In the genomic region with DNA sequence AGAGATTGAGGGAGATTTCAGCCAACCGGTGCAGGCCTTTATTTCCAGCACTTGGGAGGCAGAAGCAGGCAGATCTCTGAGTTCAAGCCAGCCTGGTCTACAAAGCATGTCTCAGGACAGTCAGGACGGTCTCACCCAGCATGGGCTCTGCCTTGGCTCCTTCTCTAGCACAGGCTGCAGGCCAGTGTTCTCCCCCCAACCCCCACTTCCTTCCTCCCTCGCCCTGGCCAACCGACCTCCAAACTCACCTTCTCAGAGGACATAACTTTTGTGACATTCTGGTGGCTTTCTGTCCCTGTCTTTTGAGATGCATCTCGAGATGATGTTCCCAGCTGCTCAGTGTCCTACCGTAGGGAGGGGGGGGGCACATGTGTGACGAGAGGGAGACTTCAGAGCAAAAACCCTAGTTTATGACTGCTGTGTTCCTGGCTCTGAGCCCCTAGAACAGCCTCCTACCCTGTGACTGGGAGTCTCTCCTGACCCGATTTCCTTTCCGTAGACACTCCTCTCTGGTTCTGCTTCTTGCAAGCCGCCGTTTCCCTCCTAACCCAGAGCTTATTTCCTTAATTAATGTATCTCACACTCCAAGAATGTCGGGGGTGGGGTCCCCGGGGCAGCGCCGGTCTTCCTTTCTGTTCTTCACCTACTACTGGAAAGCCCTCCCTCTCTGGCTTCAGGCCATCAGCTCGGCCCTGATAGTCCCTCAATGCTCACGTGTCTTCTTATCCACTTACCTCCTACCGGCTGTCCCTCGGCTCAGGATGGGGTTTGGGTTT, we compare ENCODE assay signal across 8 mouse cellular contexts. TPM values are rescaled to one million over a fixed set of nuclear protein-coding genes. Genes with fewer than 3 reads are reported as not detected.
DNase-seq lines count a peak whose midpoint lies in the region; ATAC-seq and TF ChIP-seq lines count a peak whose summit lies in the region.

No protein-coding gene starts in this region.

- no peak for TF ChIP-seq CTCF in MEL (IDR thresholded peaks at IDR 0.05 in 2 of 3, conservative IDR thresholded peaks at IDR 0.05 in 1 of 3; ENCODE audit: control insufficient read depth in 1 of 3, insufficient read depth in 1 of 3, low read depth in 2 of 3, low read length in 3 of 3, poor library complexity in 1 of 3, severe bottlenecking in 1 of 3)

- peaks cover 0 to 10% of the 10 kb centered on the region in 2 experiments; a peak in 3 of 4 replicates for H3K4me1 ChIP-seq in MEL (ENCODE audit: control insufficient read depth in 1 of 2, insufficient read depth in 2 of 2, low read length in 2 of 2)
- H3K4me1 ChIP-seq in liver, embryonic 13.5 days (replicated peaks) = 0 out of 2 replicates have a peak, but pooled peaks cover 3% of the 10 kb centered on the region

- no peak for TF ChIP-seq RAD21 in MEL (IDR thresholded peaks at IDR 0.05; ENCODE audit: low read depth, low read length)

- peak in 1 of 2 experiments; percentile 27; a peak in 1 of 4 replicates for TF ChIP-seq EP300 in MEL (IDR thresholded peaks at IDR 0.05; ENCODE audit: low read depth in 1 of 2, low read length in 2 of 2)

- WGBS in liver, embryonic 13.5 days (ENCODE audit: insufficient replicate concordance) = 11% methylated on average over 19 of the region's 19 CpGs

- peak; percentile 53 to 74 for ATAC-seq in hematopoietic stem cell, adult 5-6 weeks (replicated peaks in 1 of 2; ENCODE audit: insufficient read depth in 1 of 2, low FRiP score in 2 of 2, low TSS enrichment in 1 of 2, low read depth in 1 of 2, poor library complexity in 2 of 2, severe bottlenecking in 2 of 2)
- ATAC-seq in liver, embryonic 13.5 days (ENCODE audit: low read depth) = no peak; the same call in 1 of the 2 replicates

- H3K27ac ChIP-seq in MEL (ENCODE audit: control insufficient read depth, low read depth, low read length) = no peak overlapping the region
- H3K27ac ChIP-seq in liver, embryonic 13.5 days = no peak overlapping the region

- no peak for TF ChIP-seq POLR2A in MEL (IDR thresholded peaks at IDR 0.05; ENCODE audit: control insufficient read depth in 1 of 2, insufficient read depth in 1 of 2, low read depth in 1 of 2, low read length in 2 of 2, poor library complexity in 1 of 2)

- H3K4me2 ChIP-seq in liver, embryonic 13.5 days = peak overlapping the region; percentile 38

- no peaks in the 10 kb centered on the region for H3K79me2 ChIP-seq in MEL (ENCODE audit: control insufficient read depth, insufficient read depth, low read length, poor library complexity)

- H3K27me3 ChIP-seq in MEL (ENCODE audit: control insufficient read depth in 1 of 2, insufficient read depth in 2 of 2, low read length in 2 of 2) = peaks cover 0 to 2% of the 10 kb centered on the region in 2 experiments; a peak in 1 of 4 replicates
- peaks cover 26% of the 10 kb centered on the region for H3K27me3 ChIP-seq in liver, embryonic 13.5 days

- DNase-seq in adrenal gland, postnatal 14 days = peak; percentile 41
- no peak for DNase-seq in adrenal gland, postnatal 25 days
- peak; percentile 82 for DNase-seq in MEL (ENCODE audit: low read depth, low spot score)
- DNase-seq in liver, embryonic 13.5 days = no peak
- DNase-seq in right cerebral cortex, postnatal 36 days (ENCODE audit: low spot score in 2 of 2) = no peak
- no peak for DNase-seq in ovary, postnatal 14 days (ENCODE audit: low spot score)
- DNase-seq in T-cell, adult 2 months (ENCODE audit: low spot score) = no peak

- H3K36me3 ChIP-seq in MEL (ENCODE audit: control insufficient read depth in 1 of 2, insufficient read depth in 2 of 2, low read length in 2 of 2) = no peaks in the 10 kb centered on the region
- no peaks in the 10 kb centered on the region for H3K36me3 ChIP-seq in liver, embryonic 13.5 days

- H3K4me3 ChIP-seq in MEL (ENCODE audit: control insufficient read depth in 1 of 2, insufficient read depth in 1 of 2, low read depth in 2 of 2, low read length in 2 of 2) = peak overlapping the region; percentile 18 to 52
- peak overlapping the region; percentile 14 for H3K4me3 ChIP-seq in liver, embryonic 13.5 days (replicated peaks)

- H3K9me3 ChIP-seq in MEL (replicated peaks; ENCODE audit: insufficient read depth, low read length) = no peaks in the 10 kb centered on the region
- no peaks in the 10 kb centered on the region; the same call in 1 of the 2 replicates for H3K9me3 ChIP-seq in liver, embryonic 13.5 days (replicated peaks)

- peak overlapping the region; percentile 40 for H3K9ac ChIP-seq in MEL (ENCODE audit: control insufficient read depth, low read depth, low read length, poor library complexity, severe bottlenecking)
- no peak overlapping the region for H3K9ac ChIP-seq in liver, embryonic 13.5 days

TF ChIP-seq in MEL, 35 proteins besides CTCF, POLR2A, EP300 and RAD21:
- TF ChIP-seq RCOR1 (IDR thresholded peaks at IDR 0.05; ENCODE audit: low read depth, low read length) (peak; percentile 42; the same call in 1 of the 2 replicates), CHD1 (IDR thresholded peaks at IDR 0.05; ENCODE audit: low read depth, low read length) (no peak), POLR2AphosphoS5 (IDR thresholded peaks at IDR 0.05; ENCODE audit: borderline replicate concordance, low read depth, low read length) (no peak), MXI1 (IDR thresholded peaks at IDR 0.05; ENCODE audit: low read depth, low read length) (peak; percentile 67; the same call in 1 of the 2 replicates), TCF12 (IDR thresholded peaks at IDR 0.05; ENCODE audit: low read depth, low read length) (no peak), ETS1 (IDR thresholded peaks at IDR 0.05; ENCODE audit: low read depth, low read length) (no peak), MAZ (IDR thresholded peaks at IDR 0.05; ENCODE audit: low read depth, low read length) (no peak), POLR2AphosphoS2 (IDR thresholded peaks at IDR 0.05; ENCODE audit: low read length) (no peak), HCFC1 (IDR thresholded peaks at IDR 0.05; ENCODE audit: low read depth, low read length) (no peak), GABPA (IDR thresholded peaks at IDR 0.05; ENCODE audit: low read depth, low read length) (no peak), MAFK (IDR thresholded peaks at IDR 0.05; ENCODE audit: borderline replicate concordance, low read depth, low read length) (no peak), NELFE (IDR thresholded peaks at IDR 0.05; ENCODE audit: low read depth, low read length) (no peak), MYC (IDR thresholded peaks at IDR 0.05; ENCODE audit: low read depth, low read length) (no peak), GATA1 (IDR thresholded peaks at IDR 0.05; ENCODE audit: low read depth, low read length) (0 out of 2 replicates have a peak, but pooled peaks have one; percentile 17), ELF1 (IDR thresholded peaks at IDR 0.05; ENCODE audit: low read depth, low read length) (no peak), CHD2 (IDR thresholded peaks at IDR 0.05; ENCODE audit: low read length) (no peak), ZC3H11A (IDR thresholded peaks at IDR 0.05; ENCODE audit: low read depth, low read length) (no peak), E2F4 (IDR thresholded peaks at IDR 0.05; ENCODE audit: borderline replicate concordance, low read depth, low read length) (no peak), NRF1 (IDR thresholded peaks at IDR 0.05; ENCODE audit: insufficient read depth, low read depth, low read length, poor library complexity, severe bottlenecking) (no peak), USF2 (IDR thresholded peaks at IDR 0.05; ENCODE audit: borderline replicate concordance in 1 of 2, insufficient read depth in 1 of 2, low read depth in 1 of 2, low read length in 2 of 2) (0 out of 4 replicates have a peak, but pooled peaks of 1 of the 2 experiments have one; percentile 29), SIN3A (IDR thresholded peaks at IDR 0.05; ENCODE audit: low read length) (0 out of 2 replicates have a peak, but pooled peaks have one; percentile 44), ZNF384 (IDR thresholded peaks at IDR 0.05; ENCODE audit: low read depth, low read length) (no peak), TBP (IDR thresholded peaks at IDR 0.05; ENCODE audit: low read depth, low read length) (no peak), KAT2A (conservative IDR thresholded peaks at IDR 0.05; ENCODE audit: low read depth, low read length) (no peak), ZKSCAN1 (IDR thresholded peaks at IDR 0.05; ENCODE audit: low read depth, low read length) (no peak), BHLHE40 (IDR thresholded peaks at IDR 0.05; ENCODE audit: borderline replicate concordance, low read depth, low read length) (peak; percentile 94), USF1 (IDR thresholded peaks at IDR 0.05; ENCODE audit: low read depth, low read length) (peak; percentile 87), UBTF (IDR thresholded peaks at IDR 0.05; ENCODE audit: borderline replicate concordance, insufficient read depth, low read depth, low read length) (no peak), MAX (IDR thresholded peaks at IDR 0.05; ENCODE audit: low read length) (peak; percentile 60), MYB (IDR thresholded peaks at IDR 0.05; ENCODE audit: low read depth, low read length) (no peak), JUND (IDR thresholded peaks at IDR 0.05; ENCODE audit: low read depth, low read length) (no peak)

RNA-seq across cellular contexts. Expression of gene Lbx1, which starts 27.8 kb away (rescaled TPM):
- total RNA-seq in adrenal gland, postnatal 14 days (2021) = not detected in 2 replicates
- not detected in 2 replicates for total RNA-seq in adrenal gland, postnatal 25 days (2021)
- not detected in 2 replicates for total RNA-seq in MEL (2012; rRNA removed)
- not detected for polyA plus RNA-seq in MEL (2012; ENCODE audit: insufficient read depth in 1 of 2, insufficient read length in 2 of 2, low read depth in 1 of 2, low replicate concordance in 2 of 2, missing spikeins in 1 of 2)
- total RNA-seq in hematopoietic stem cell, adult 5-6 weeks (2017) = not detected in 2 replicates
- 0.05 TPM in 1 of 2 replicates, not detected in the other for polyA plus RNA-seq in liver, embryonic 13.5 days (2015; fragmentation: Nextera tagmentation; extraction: Ambion mirVana)

RNA-seq across cellular contexts. Expression of gene Tlx1, which starts 57.4 kb away (rescaled TPM):
- 0.44 TPM in 1 of 2 replicates, not detected in the other for total RNA-seq in adrenal gland, postnatal 14 days (2021)
- not detected in 2 replicates for total RNA-seq in adrenal gland, postnatal 25 days (2021)
- total RNA-seq in MEL (2012; rRNA removed) = not detected in 2 replicates
- polyA plus RNA-seq in MEL (2012; ENCODE audit: insufficient read depth in 1 of 2, insufficient read length in 2 of 2, low read depth in 1 of 2, low replicate concordance in 2 of 2, missing spikeins in 1 of 2) = not detected
- not detected in 2 replicates for total RNA-seq in hematopoietic stem cell, adult 5-6 weeks (2017)
- polyA plus RNA-seq in liver, embryonic 13.5 days (2015; fragmentation: Nextera tagmentation; extraction: Ambion mirVana) = not detected in 2 replicates

Comparison
In these comparisons a context has a peak if more than half of its experiments do, and no peak if none do; other contexts are left out.
1. DNase-seq: peak in adrenal gland, postnatal 14 days (single experiment) and MEL (single experiment); none in adrenal gland, postnatal 25 days (single experiment), liver, embryonic 13.5 days (single experiment), right cerebral cortex, postnatal 36 days (0 of 2), ovary, postnatal 14 days (single experiment) and T-cell, adult 2 months (single experiment).